Mouse (Mus musculus): ENCODE measurements at regions not wholly inside any gene's neighbourhood (a gene's known extent, or its start where the extent isn't known, plus 50 kb on each side); places are given as distances from the start of the nearest gene placed in this dataset.

GRCm38 (mm10) chr11:31721908-31722307 is 50.2 kb upstream of the Bod1 start:
- no peak for DNase-seq

GRCm38 (mm10) chr11:31724506-31724905 is 52.8 kb upstream of the Bod1 start:
- no peak for DNase-seq

GRCm38 (mm10) chr11:31725936-31726647 is 54.4 kb upstream of the Bod1 start:
- DNase-seq: no peak

GRCm38 (mm10) chr11:31727289-31727688 is 55.6 kb upstream of the Bod1 start:
- DNase-seq: no peak

GRCm38 (mm10) chr11:31729728-31730127 is 58.0 kb upstream of the Bod1 start:
- peak; percentile 40 for DNase-seq

GRCm38 (mm10) chr11:31730181-31730580 is 58.5 kb upstream of the Bod1 start:
- DNase-seq: no peak

GRCm38 (mm10) chr11:31730680-31731079 is 59.0 kb upstream of the Bod1 start:
- DNase-seq: no peak

GRCm38 (mm10) chr11:31731459-31731858 is 59.8 kb upstream of the Bod1 start:
- DNase-seq: no peak

- DNase-seq: no peak
These were observed 60.7 kb upstream of the Bod1 start for GRCm38 (mm10) chr11:31732342-31732741.

GRCm38 (mm10) chr11:31732958-31733357 is 61.3 kb upstream of the Bod1 start:
- DNase-seq: no peak

- no peak for DNase-seq
These were observed 62.4 kb upstream of the Bod1 start for GRCm38 (mm10) chr11:31734091-31734490.

GRCm38 (mm10) chr11:31735257-31735656 is 63.6 kb upstream of the Bod1 start:
- DNase-seq: no peak

- DNase-seq: no peak
These were observed 64.4 kb upstream of the Bod1 start for GRCm38 (mm10) chr11:31736086-31736485.

- no peak for DNase-seq
These were observed 64.9 kb upstream of the Bod1 start for GRCm38 (mm10) chr11:31736556-31737089.

GRCm38 (mm10) chr11:31738148-31739021 is 66.7 kb upstream of the Bod1 start:
- DNase-seq: no peak

GRCm38 (mm10) chr11:31740409-31740808 is 68.7 kb upstream of the Bod1 start:
- DNase-seq: no peak

- no peak for DNase-seq
These were observed 70.5 kb upstream of the Bod1 start for GRCm38 (mm10) chr11:31742160-31742559.

GRCm38 (mm10) chr11:31744076-31744785 is 72.5 kb upstream of the Bod1 start:
- DNase-seq: no peak

GRCm38 (mm10) chr11:31745028-31745865 is 73.6 kb upstream of the Bod1 start:
- DNase-seq: no peak

GRCm38 (mm10) chr11:31745866-31746248 is 74.2 kb upstream of the Bod1 start:
- DNase-seq: no peak

GRCm38 (mm10) chr11:31746488-31746887 is 74.8 kb upstream of the Bod1 start:
- no peak for DNase-seq

- DNase-seq: no peak
These were observed 75.3 kb upstream of the Bod1 start for GRCm38 (mm10) chr11:31746939-31747338.
